Comparison of ENCODE assay signal across 14 mouse cellular contexts in the genomic region with DNA sequence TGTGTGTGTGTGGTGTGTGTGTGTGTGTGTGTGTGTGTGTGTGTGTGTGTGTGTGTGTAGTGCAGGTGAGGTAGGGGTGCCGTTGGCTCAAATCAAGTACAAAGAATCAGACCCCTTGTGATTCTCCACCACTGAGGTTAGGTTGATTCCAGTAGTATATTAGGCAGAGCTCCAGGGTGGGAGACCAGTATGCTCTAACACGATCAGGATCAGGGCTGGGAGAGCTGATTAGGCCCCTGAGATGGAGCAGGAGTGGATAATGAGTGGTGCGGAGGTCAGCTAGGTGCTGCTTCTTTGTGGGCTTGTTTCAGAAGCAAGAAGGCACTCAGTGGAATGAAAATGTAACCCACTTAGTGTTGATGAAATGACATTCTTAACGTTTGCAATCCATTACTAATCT. TPM values are rescaled to one million over a fixed set of nuclear protein-coding genes. Genes with fewer than 3 reads are reported as not detected.
"Had no signal": no experiment of that assay in that cellular context is flagged by ENCODE, and none has a peak within 500 bp of the region (broad histone marks: within the 10 kb centered on the region; RNA-seq: fewer than 3 reads in every experiment).

No protein-coding gene starts in this region.

- H3K27me3 ChIP-seq: limb, embryonic 13.5 days; neural tube, embryonic 13.5 days had no signal

- DNase-seq: kidney, adult 18-20 months; kidney, postnatal 10 days; kidney, postnatal 4 days; left cerebral cortex, postnatal 4 days; lung, adult 18-20 months; right cerebral cortex, adult 18-20 months; right cerebral cortex, postnatal 25 days; thymus, postnatal 36 days had no signal

- H3K27ac ChIP-seq: layer of hippocampus, adult 2 months; limb, embryonic 13.5 days; liver, embryonic 14.5 days; neural tube, embryonic 13.5 days had no signal

- H3K9ac ChIP-seq: limb, embryonic 13.5 days; liver, embryonic 14.5 days; neural tube, embryonic 13.5 days had no signal

- H3K4me1 ChIP-seq: limb, embryonic 13.5 days had no signal

- H3K4me2 ChIP-seq: limb, embryonic 13.5 days; neural tube, embryonic 13.5 days had no signal

- H3K9me3 ChIP-seq: limb, embryonic 13.5 days; neural tube, embryonic 13.5 days had no signal

- H3K4me3 ChIP-seq: layer of hippocampus, adult 2 months; limb, embryonic 13.5 days; neural tube, embryonic 13.5 days had no signal

- H3K36me3 ChIP-seq: limb, embryonic 13.5 days; neural tube, embryonic 13.5 days had no signal

RNA-seq across cellular contexts. Expression of gene Astn1, which starts 28.6 kb away (rescaled TPM):
- total RNA-seq: megakaryocyte-erythroid progenitor cell, adult 5-6 weeks had no signal

RNA-seq across cellular contexts. Expression of gene Brinp2, which starts 34.6 kb away (rescaled TPM):
- total RNA-seq: liver, adult 2 months; megakaryocyte-erythroid progenitor cell, adult 5-6 weeks had no signal
- polyA plus RNA-seq: liver, adult 2 months; liver, embryonic 14.5 days had no signal
